Mouse (Mus musculus) kidney, postnatal 36 days (tissue): ENCODE measurements around the gene Hoxa2.

Source experiments
- DNase-seq, 2 experiments: peaks; one replicate each; pipeline ENCODE4 v3.0.0; 2021 to 2022; ENCODE audit warnings: mixed read lengths in 2 of 2

The Hoxa2 gene

DNA sequence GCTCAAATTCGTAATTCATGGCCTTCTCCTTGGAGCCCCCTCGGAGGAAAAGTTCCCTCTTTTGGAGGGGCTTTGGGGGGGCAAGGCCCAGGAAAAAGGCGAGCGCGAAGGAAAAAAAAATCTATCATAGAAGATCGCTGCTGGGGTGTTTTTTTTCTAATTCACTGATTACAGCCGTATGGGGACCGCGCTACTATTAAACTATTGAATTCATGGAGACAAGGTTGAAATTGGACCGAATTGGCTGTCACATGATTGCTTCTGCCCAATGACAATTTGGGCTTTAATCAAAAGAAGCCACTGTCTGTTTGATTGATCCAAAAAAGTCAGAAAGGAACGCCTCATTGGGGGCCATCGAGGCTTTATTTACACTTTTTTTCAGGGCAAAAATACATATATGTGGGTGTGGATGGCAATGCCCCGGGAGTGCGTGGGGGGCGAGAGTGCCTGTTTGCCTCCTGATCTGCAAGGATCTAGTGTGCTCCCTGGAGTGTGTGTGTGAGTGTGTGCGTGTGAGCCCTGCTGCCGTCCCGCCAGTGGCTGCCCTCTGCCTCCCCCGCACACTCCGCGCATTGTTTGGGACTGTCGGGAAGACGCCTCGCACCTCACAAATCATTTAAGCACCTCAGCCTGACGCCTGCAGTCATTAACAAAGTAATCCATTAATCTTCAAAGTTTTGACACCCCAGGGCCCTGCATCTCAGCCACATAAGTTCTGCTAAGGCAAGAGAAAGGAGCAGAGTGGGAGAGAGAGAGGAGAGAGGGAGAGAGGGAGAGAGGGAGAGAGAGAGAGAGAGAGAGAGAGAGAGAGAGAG lies at the start of gene Hoxa2:
TSS of gene Hoxa2 (minus strand) at position 206 of the 815 bp plus-strand sequence.
- peak in 1 of 2 experiments; percentile 54 for DNase-seq

DNA sequence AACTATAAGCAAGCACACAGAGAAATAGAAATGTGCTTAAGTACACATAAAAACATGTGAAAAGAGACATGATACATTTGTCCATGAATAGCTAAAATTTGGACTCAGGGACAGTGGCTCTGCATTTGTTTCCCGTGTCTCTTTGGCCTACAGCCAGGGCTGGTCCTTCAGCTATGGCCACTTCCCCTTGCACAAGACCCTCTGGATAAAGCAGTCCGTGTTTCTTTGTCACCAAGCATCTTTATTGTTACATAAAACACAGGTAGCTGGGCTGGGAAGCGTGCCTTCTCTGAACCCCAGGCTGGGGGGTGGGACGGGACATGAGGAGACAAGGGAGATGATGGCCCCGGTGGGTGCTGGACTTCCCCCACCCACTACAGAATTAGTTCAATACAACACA lies 49.6 kb upstream of the Hoxa2 start:
- peak in 1 of 2 experiments; percentile 49 for DNase-seq

DNA sequence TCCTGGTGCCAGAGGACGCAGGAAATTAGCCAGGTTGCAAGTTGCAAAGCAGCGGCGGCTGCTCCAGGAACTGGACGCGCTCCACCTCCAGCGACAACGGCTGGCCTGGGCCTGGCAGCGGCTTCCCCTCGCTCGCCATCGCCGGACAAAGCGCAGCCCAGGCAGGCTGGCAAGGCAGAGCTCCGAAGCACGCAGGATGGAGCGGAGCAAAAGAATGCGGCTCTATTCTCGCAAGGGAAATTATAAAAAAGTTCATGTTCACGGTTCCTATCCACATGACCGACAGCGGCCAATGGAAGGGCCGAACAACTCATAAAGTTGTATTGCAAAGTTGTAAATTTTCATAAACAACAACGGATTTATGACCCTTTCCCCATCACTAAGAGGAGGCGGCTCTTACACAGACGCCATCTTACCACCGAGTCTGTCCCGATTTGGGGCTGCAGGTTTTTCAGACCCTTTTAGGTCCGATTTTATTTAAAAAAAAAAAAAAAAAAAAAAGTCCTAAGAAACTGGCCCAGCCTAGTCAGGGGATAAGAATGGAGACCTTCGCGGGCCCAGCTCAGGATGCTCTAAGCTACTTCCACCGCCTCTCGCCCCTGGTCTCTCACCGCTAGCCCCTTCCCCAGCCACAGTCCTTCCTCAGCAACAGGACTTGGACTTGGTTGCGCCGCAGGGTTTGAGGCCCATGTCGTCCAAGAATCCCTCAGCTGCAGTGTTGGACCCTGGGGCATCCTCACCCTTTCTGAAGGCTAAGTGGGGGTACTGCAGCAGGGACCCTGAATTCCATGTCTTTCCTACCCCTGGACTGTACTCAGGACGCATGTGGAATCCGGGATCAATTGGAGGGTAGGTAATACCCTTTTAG lies 48.7 kb upstream of the Hoxa2 start, which contains the start of the genes Hoxa3 and Gm28308:
TSS of gene Hoxa3 (minus strand) at position 218 of the 868 bp plus-strand sequence.
TSS of gene Gm28308 (minus strand) at position 221 of the 868 bp plus-strand sequence.
- peak; percentile 85 to 88 for DNase-seq

DNA sequence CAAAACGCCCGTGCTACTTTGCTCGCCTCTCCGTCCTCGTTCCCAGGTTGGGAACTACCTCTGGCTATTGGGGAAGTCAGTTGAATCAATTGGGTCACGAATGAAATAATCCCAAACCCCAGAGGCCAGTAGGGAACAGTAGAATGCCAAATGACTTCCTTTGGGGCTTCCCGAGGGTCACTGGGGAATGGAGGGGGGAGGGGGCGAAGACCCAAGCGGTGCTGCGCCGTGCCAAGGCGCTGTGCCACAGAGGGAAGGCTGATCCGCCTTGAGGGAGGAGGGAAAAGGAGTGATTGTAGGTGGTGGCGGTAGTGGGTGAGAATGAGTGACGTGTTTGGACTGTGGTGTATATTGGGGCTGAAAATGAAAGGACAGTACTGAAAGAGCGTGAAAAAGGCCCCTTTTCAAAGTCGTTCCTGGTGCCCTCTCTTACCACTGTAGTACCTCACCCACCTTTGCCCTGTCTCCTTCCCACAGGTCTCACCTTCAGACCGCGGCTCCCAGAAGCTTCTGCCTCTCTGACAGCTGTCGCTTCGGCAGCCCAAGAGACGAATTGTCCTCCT lies 48.0 kb upstream of the Hoxa2 start:
- DNase-seq, result peak; percentile 80 to 82

DNA sequence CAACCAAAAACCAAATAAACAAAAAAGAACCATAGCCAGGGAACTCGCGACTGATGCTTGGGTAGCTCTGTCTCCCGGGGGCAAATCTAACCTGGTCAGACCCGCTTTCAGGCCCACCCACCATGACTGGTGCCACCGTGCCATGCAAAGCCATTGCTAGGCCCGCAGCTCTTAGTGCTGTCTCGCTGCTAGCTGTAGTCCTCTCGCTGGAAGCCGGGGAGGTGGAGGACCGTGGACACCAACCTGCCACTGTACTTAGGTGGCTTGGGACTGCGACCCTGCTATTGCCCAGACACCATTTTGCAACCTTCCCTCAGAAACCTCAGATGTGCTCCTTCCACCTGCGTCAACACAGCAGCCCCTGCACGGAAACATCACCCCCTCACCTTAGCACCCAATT lies 47.3 kb upstream of the Hoxa2 start:
- DNase-seq, result peak in 1 of 2 experiments; percentile 55

DNA sequence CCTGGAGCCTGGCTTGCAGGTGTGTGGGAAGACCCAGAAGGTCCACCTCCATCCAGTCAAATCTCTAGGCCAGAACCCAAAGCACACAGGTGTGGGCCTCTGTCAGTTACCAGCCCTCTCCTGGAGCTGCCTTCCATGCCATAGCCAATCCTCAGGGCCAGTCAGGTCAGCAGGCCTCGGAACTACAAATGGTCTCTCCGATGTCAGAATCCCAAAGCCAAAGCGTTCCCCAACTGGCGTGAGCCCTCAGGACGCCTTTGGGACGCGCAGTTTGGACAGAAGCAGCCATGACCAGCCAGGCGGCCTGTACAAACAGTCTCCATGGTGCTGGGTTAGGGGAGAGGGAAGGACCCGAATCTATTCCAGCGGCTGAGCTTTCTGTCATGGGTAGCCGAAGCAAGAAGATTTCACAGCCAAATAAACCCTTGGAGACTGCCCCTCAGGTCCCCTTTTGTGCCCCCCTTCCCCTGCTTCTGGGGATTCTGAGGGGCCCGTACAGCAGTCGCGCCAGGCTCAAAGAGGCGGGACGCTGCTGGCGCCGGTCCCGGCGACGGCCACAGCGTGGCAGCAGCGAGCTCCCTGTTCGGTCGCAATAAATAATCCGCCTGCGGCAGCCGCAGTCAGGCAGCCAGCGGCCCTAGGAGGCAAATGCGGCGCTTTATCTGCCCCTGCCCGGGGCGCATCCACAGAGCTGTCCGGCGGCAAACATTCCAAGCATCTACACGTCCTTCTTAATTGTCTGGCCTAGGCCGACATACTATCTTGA lies 46.7 kb upstream of the Hoxa2 start:
- DNase-seq, result peak; percentile 88 to 94

DNA sequence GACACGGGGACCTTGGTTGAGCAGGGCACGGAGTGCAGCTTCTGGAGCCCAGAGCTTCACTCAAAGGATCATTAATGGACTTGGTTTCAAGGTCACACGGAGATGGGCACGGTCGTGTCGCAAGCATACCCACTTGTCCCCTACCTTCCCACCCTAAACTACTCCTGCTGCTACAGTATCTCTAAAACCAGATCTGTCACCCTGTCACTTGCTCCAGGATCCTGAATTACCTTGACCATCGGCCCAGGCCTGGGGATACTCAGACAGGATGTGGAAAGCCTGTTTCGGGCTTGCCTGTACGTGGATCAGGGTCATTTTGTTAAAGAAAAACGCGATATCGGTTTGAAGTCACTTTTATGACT lies 45.0 kb upstream of the Hoxa2 start:
- DNase-seq, result peak in 1 of 2 experiments; percentile 41

DNA sequence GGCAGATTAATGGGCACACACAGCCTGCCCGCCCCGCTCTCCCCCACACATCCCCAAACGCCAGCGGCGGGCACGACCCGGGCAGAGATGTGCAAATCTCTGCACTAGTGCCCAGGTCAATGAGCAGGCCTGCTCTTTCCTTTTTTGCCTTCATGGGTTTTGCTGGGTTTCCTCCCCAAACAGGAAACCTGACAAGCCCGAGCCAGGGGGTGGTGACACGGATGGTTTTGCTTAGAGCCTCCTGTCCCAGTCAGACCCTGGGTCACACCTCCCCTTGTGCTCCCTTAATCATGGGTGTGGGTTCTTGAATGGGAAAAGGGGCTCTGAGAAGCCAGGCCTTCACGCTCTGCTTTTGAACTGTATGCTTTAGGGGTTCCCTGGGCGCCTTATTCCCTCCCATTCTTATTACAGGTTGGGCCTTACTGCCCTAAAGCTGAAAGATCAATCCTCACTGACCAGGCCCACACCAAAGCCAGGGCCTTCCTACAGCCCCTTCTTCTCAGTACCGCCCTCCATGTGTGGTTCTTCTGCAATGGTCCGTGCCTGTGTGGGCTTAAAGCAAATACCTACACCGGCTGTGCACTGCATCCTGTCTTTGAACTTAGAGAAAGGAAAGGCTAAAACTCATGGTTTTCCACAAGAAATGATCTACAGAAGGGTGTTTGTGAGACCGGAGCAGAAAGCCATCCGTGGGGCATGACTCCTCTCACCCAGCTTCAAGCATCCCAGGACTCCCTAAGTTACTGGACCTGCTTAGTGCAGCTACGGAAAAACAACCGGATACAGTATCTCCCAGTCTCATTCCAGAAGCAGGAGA lies 44.4 kb upstream of the Hoxa2 start:
- peak in 1 of 2 experiments; percentile 10 for DNase-seq

DNA sequence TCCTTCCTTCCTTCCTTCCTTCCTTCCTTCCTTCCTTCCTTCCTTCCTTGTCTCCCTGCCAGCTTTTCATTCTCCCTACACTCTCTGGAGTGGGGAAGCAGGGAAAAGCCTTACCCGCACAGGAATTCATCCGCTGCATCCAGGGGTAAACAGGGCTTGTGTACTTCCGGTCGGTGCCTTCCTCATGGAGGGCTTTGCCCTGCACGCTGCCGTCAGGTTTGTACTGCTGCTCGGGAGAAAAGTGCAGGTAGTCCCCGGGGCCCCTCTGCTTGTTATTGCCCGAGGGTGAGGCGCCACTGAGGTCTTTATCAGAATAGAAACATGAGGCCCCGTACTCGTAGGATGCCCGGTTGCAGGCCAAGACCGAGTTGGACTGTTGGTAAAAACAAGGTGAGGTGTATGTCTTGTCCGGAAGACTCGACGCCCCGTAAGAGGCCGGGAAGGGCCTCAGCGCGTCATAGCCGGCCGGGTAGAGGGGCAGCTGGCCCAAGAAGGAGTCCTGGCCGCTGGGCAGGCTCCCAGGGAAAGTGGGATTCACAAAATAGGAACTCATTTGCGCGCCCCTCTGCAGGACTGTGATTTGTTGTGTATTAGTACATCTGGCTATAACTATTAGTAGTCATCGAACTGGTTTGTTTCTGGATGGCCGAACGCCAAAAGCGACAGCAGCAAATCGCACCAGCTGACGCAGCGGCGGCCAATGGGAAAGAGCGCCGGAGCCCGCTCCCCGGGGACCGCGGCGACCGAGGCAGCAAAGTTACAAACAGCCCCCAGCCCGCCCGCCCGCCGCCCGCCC lies 43.6 kb upstream of the Hoxa2 start, which contains the start of gene Hoxa6:
TSS of gene Hoxa6 (minus strand) at position 651 of the 796 bp plus-strand sequence.
- peak in 1 of 2 experiments; percentile 90 for DNase-seq

DNA sequence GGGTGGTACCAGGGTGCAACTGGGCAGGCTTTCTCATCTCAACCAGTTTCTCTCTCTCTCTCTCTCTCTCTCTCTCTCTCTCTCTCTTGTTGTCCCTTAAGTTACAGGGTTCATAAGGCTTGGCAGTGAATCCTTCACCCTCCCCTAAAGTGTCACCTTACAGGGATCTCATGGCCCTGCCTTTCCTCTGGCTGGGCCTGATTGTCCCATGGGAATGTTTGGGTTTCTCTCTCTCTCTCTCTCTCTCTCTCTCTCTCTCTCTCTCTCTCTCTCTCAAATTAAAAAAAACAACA lies 43.0 kb upstream of the Hoxa2 start:
- DNase-seq, result no peak

DNA sequence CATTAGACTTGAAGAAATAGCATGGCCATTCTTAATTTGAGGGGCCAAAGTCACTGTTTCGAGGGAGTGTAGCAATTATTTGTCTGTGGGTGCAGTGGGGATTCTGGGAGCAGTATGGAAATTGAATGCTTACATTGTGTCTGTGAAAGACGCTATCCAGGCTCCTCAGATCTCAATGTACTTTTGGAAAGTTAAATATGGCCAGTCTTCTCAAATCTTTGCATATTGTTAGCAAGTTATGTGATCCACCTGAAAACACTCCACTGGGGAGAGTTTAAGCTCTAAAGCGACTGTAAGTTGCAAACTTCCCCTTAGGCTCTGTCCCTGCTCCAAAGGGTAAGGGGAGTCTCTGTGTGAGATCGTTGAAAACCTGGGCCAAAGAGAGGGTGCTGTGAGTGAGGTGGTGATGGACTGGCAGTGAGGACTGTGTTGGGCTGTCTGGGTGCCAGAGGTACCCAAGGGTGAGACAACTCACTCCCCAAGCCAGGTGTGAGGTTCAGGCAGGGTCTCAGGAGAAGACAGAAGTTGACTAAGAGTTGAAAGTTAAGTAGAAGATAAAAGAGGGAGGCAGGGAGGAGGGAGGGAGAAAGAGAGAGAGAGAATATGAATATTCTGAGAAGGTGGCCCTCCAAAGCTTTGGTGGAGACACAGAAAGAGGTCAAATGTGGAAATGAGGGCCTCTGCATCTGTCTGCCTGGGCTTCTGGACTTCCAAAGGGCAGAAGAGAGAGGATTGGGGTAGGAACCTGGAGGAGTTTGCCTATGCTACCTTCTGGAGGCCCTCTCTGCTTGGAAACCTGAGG lies 42.5 kb upstream of the Hoxa2 start:
- peak in 1 of 2 experiments; percentile 10 for DNase-seq

DNA sequence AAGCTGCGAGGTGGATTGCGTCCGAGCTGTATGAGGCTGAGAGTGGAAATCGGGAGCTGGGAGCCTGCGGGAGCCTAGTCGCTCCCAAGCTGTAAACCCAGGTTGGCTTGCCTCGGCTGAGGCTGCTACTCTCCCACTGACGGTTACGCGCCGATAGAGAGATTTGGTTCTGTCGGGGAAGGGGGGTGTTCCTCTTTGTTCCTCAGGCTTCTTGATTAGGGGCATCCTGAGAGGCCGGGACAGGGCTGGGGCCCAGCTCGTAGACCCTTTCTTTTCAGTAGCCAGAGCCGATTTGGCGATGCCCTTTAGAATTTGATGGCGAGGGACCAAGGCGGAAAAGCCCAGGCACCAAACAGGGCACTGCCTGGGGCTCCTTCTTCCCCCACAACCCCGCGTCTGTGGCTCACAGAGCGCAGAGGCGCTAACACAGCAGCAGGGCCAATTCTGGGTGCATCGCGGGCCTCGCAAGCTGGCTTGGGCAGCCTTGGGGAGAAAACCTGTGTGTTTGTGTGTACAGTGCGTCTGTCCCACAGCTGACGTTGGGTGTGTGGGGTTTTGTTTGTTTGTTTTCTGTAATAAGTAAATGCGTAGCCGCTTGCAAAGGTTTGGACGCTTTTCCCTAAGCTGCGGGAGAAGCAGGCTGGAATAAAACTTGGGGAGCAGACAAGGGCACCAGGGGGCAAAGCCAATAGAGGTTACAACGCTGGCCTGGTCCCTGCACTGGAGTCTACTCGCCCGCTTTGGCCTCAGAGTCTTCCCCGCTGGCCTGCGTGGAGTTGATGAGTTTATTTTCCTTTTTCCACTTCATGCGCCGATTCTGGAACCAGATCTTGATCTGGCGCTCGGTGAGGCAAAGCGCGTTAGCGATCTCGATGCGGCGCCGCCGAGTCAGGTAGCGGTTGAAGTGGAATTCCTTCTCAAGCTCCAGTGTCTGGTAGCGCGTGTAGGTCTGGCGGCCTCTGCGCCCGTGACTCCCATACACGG lies 41.3 kb upstream of the Hoxa2 start:
- peak in 1 of 2 experiments; percentile 21 for DNase-seq

DNA sequence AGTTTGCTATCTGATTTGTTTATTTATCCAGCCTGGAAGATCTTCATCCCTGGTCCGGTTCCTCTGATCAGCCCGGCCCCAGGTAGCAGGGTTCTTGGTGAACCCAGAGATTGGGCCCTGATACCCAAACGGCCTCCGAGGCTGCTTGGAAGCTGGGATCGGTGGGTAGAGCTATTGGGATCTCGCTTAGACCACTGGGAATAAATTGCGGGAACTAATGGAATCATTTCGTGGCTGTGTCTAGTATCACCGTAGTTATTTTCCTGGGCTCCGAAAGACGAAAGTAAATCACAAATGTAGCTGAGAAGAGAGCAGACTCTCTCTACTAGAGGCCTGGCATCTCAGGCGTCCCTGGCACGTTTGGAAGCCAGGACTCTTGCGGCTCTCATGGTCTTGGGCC lies 40.6 kb upstream of the Hoxa2 start:
- peak in 1 of 2 experiments; percentile 12 for DNase-seq

DNA sequence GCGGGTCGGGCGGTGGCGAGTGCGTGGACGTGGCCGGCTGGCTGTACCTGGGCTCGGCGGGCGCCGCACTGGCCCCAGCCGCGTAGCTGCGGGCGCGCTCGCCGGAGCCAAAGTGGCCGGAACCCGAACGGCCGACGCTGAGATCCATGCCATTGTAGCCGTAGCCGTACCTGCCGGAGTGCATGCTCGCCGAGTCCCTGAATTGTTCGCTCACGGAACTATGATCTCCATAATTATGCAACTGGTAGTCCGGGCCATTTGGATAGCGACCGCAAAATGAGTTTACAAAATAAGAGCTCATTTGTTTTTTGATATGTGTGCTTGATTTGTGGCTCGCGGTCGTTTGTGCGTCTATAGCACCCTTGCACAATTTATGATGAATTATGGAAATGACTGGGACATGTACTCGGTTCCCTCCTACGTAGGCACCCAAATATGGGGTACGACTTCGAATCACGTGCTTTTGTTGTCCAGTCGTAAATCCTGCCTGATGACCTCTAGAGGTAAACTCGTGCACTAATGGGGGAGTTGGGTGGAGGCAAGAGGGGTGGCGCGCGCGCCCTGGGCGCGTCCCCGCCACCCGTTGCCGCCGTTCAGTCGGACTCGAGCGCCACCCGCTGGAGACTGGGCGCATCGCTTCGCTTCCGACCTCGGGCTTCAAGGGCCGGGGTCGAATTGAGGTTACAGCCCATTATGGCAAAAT lies 39.6 kb upstream of the Hoxa2 start, which contains the start of gene Hoxa5:
TSS of gene Hoxa5 (minus strand) at position 538 of the 703 bp plus-strand sequence.
- peak; percentile 94 to 95 for DNase-seq

DNA sequence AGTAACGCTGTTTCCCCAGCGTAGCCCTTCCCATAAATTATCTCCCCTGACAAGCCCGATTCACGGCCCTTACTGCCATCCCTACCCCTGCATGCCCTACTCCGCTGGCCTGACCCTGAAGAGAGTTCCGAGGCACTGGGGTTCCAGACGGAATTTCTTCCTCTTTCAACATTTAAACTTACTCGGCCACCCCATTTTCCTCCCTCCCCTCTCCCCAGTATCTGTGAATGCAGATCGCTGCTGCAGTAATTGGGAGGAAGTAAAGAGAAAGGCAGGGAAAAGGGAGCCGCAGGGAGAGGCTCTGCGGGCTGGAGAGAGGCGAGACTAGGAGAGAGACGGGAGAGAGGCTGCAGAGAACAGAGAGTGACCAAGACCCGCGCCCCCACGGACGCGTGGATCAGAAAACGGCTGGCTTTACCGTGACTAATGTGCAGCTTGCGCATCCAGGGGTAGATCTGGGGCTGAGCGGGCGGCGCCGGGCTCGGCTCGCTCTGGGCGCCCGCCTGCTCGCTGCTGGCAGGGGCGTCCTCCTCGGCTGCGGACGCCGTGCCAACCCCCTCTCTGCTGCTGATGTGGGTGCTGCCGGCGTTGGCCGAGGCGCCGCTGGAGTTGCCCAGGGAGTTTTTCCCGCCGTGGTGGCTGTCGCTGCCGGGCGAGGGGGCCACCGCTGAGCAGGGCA lies 38.9 kb upstream of the Hoxa2 start:
- DNase-seq, result peak in 1 of 2 experiments; percentile 67

DNA sequence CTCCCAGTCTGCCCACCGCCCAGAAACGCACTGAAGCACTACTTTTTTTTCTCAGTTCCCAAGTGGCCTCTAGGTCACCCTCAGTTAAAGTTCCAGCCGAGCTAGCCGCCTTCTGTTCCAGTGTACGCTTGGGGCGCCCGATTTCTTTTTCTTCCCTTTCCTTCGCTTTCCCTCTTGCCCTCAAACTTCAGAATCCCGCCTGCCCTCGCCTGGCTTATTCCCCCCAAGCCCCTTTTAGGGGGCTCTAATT lies 38.4 kb upstream of the Hoxa2 start:
- DNase-seq, result peak; percentile 48 to 66

DNA sequence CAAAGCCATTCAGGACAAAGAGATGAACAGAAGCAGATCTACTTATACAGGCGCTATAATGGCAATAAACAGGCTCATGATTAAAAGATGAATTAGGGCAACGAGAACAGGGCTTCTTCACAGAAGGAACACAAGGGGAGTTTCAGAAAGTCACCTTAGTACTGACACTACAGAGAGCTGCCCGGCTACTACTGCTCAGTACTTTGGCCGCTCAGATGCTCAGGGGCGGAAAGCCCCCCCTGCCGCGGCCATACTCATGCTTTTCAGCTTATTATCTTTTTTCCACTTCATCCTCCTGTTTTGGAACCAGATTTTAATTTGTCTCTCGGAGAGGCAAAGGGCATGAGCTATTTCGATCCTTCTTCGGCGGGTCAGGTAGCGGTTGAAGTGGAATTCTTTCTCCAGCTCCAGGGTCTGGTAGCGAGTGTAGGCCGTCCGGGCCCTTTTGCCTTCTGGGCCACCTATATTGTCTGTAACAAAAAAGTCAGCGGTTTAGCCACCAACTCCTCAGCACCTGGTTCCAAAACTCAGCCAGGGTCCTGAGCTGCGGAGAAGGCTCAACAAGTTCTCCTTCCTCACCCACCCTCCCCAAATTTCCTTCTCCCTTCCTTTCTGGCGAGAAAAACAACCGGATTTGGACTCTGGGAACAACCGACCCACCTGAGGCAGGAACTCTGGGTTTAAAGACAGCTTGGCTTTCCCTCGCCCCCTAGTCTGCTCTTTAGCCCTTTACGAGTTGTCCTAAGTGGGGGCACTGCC lies 37.9 kb upstream of the Hoxa2 start:
- peak in 1 of 2 experiments; percentile 25 for DNase-seq
